Mouse (Mus musculus): Measurements from ENCODE around the gene E330009J07Rik. TPM values are rescaled to one million over a fixed set of nuclear protein-coding genes. Genes with fewer than 3 reads are reported as not detected.

Gene E330009J07Rik
- polyA plus RNA-seq, 1 experiment: 3.8 TPM

GRCm38 (mm10) chr6:40431356-40431755, 4.6 kb downstream of the E330009J07Rik start:
- peaks cover 10% of the 10 kb centered on the region for H3K4me1 ChIP-seq (ENCODE audit: control insufficient read depth, insufficient read depth, low read length)
- no peak overlapping the region for H3K4me3 ChIP-seq (ENCODE audit: insufficient read depth, low read length)
- H3K27ac ChIP-seq (ENCODE audit: insufficient read depth, low read depth, low read length): no peak overlapping the region
- no peak for TF ChIP-seq POLR2A (IDR thresholded peaks at IDR 0.05; ENCODE audit: borderline replicate concordance, low read depth, low read length)

DNA sequence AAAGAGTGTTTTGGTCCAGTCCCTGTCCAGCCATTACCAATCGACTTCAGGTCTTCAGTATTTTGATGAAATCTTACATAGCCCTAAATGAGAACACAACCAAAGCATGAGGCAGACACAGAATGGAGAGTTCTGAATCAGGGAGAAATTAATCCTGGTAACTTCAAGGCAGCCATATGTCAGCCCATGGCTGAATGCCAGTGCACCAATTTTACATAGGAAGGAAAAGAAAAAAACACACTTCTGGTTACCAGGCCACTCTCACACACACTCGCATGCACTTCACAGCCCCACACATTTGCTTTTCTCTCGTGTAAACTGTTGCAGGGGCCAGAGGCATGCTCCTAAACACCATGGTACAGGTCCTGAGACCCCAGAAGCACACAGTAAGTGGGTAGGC, 5.1 kb downstream of the E330009J07Rik start:
- Histone ChIP-seq H3K4me1 (ENCODE audit: control insufficient read depth, insufficient read depth, low read length) (peaks cover 10% of the 10 kb centered on the region), H3K27ac (ENCODE audit: insufficient read depth, low read depth, low read length) (no peak overlapping the region), H3K4me3 (ENCODE audit: insufficient read depth, low read length) (no peak overlapping the region)
- TF ChIP-seq CTCF (IDR thresholded peaks at IDR 0.05; ENCODE audit: low read depth, low read length) (no peak), POLR2A (IDR thresholded peaks at IDR 0.05; ENCODE audit: borderline replicate concordance, low read depth, low read length) (no peak)

DNA sequence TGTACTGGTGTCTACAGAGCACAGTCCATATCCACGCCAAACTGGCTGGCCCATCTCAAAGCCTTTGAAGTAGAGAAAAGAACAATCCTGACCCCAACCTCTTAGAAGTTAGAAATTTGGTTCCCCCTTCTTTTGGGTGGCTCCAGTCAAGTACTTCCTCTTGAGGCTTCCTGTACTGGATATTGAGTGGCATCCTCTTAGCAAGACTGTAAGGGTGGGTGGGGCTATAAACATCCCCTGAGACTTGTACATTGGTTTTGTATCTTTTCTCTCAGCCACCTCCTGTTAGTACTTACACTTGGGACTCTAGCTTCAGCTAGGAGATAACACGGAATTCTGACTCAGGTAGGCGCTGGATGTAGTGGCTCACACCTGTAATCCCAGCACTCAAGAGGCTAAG, 5.7 kb downstream of the E330009J07Rik start:
- no peak overlapping the region for H3K4me3 ChIP-seq (ENCODE audit: insufficient read depth, low read length)
- no peak overlapping the region for H3K27ac ChIP-seq (ENCODE audit: insufficient read depth, low read depth, low read length)
- H3K4me1 ChIP-seq (ENCODE audit: control insufficient read depth, insufficient read depth, low read length): peaks cover 10% of the 10 kb centered on the region
- TF ChIP-seq POLR2A (IDR thresholded peaks at IDR 0.05; ENCODE audit: borderline replicate concordance, low read depth, low read length) (no peak), CTCF (IDR thresholded peaks at IDR 0.05; ENCODE audit: low read depth, low read length) (no peak)

DNA sequence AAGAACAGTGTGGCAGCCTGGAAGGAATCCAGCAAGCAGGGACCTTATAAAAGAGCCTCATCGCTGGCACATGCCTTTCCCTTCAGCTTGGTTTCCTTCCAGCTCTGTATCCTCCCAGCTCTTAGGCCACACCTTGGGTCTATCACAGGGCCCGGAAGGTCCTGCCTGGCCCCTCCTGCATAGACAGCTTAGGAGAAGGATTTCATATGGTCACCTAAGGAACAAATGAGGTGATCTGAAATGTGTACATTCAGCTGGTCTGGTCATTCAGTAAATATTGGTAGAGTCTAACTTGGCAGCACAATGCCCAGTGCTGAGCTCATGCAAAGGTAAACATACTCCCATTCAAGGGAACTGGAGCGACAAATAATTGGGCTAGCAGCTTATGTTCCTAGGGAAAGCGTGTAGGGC, 6.4 kb downstream of the E330009J07Rik start:
- Histone ChIP-seq H3K27ac (ENCODE audit: insufficient read depth, low read depth, low read length) (no peak overlapping the region), H3K4me3 (ENCODE audit: insufficient read depth, low read length) (no peak overlapping the region), H3K4me1 (ENCODE audit: control insufficient read depth, insufficient read depth, low read length) (peaks cover 8% of the 10 kb centered on the region)
- TF ChIP-seq CTCF (IDR thresholded peaks at IDR 0.05; ENCODE audit: low read depth, low read length) (no peak), POLR2A (IDR thresholded peaks at IDR 0.05; ENCODE audit: borderline replicate concordance, low read depth, low read length) (no peak)

- Histone ChIP-seq H3K4me1 (ENCODE audit: control insufficient read depth, insufficient read depth, low read length) (peaks cover 8% of the 10 kb centered on the region), H3K4me3 (ENCODE audit: insufficient read depth, low read length) (no peak overlapping the region), H3K27ac (ENCODE audit: insufficient read depth, low read depth, low read length) (no peak overlapping the region)
- TF ChIP-seq CTCF (IDR thresholded peaks at IDR 0.05; ENCODE audit: low read depth, low read length) (no peak), POLR2A (IDR thresholded peaks at IDR 0.05; ENCODE audit: borderline replicate concordance, low read depth, low read length) (no peak)
These were observed 7.2 kb downstream of the E330009J07Rik start for GRCm38 (mm10) chr6:40428696-40429095.

GRCm38 (mm10) chr6:40427441-40427840, 8.5 kb downstream of the E330009J07Rik start:
- no peak overlapping the region for H3K4me3 ChIP-seq (ENCODE audit: insufficient read depth, low read length)
- H3K4me1 ChIP-seq (ENCODE audit: control insufficient read depth, insufficient read depth, low read length): peaks cover 6% of the 10 kb centered on the region

DNA sequence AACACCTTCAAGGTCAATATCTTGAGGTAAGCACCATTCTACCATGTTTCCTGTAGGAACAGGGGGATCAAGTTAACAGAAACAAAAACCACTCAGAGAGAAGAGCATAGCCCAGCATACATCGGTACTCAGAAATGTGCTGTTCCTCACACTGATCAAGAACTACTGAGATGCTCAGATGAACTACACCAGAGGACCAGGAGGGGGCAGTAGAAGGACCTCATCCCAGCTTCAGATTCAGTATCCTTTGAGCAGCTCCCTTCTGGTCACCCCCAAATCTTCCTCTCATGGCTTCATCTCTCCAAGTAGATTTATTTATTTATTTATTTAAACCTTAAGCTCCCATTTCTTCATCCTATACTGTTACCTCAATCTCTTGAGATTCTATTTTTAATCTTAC, 12.2 kb downstream of the E330009J07Rik start:
- H3K4me1 ChIP-seq (ENCODE audit: control insufficient read depth, insufficient read depth, low read length): peaks cover 3% of the 10 kb centered on the region; the same call in 1 of the 2 replicates
- no peak overlapping the region for H3K27ac ChIP-seq (ENCODE audit: insufficient read depth, low read depth, low read length)
- TF ChIP-seq POLR2A (IDR thresholded peaks at IDR 0.05; ENCODE audit: borderline replicate concordance, low read depth, low read length): no peak
- TF ChIP-seq CTCF (IDR thresholded peaks at IDR 0.05; ENCODE audit: low read depth, low read length): no peak
- no peak overlapping the region for H3K4me3 ChIP-seq (ENCODE audit: insufficient read depth, low read length)

More at GRCm38 (mm10) chr6:40427441-40427840, 8.5 kb downstream of the E330009J07Rik start:
- TF ChIP-seq CTCF (IDR thresholded peaks at IDR 0.05; ENCODE audit: low read depth, low read length) (no peak), POLR2A (IDR thresholded peaks at IDR 0.05; ENCODE audit: borderline replicate concordance, low read depth, low read length) (no peak)
- H3K27ac ChIP-seq (ENCODE audit: insufficient read depth, low read depth, low read length): no peak overlapping the region

DNA sequence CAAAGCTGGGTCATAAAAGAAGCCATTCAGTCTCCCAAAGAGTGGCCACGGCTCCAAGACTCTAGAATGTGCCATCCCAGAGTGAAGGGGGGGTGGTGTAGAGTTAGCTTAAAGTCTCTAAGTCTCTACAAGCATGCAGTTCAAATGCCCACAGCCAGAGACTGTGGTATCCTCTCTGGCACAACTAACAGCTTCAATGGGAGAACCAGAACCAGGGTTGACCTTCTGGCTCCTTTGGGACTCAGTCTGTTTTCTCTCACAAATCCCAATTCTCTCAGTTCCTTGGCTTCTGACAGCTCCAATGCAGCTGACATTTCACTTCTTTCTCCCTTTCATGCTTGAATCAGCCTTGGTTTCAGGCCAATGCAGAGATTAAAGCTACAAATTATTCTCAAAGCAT, 12.9 kb downstream of the E330009J07Rik start:
- Histone ChIP-seq H3K4me3 (ENCODE audit: insufficient read depth, low read length) (no peak overlapping the region), H3K4me1 (ENCODE audit: control insufficient read depth, insufficient read depth, low read length) (peaks cover 3% of the 10 kb centered on the region; the same call in 1 of the 2 replicates), H3K27ac (ENCODE audit: insufficient read depth, low read depth, low read length) (no peak overlapping the region)
- TF ChIP-seq CTCF (IDR thresholded peaks at IDR 0.05; ENCODE audit: low read depth, low read length) (no peak), POLR2A (IDR thresholded peaks at IDR 0.05; ENCODE audit: borderline replicate concordance, low read depth, low read length) (no peak)

DNA sequence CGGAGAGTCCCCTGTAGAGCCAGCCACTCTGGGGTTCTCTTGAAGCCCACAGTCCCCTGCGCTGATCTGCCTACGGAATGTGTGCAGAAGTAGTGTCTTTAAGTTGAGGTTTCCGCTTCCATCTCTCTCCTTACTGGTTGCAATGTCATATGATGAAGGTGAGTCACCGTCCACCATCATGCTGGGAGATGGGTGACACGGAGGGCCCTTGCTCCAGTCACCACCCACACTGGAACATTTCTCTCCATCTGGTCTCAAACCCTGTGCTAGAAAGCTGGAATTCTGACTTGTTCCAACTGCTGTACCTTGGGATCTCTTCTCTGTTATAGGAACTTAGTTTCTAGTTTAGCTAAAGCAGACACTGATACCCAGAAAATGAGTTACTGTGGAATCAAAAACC, 14.8 kb downstream of the E330009J07Rik start:
- H3K4me1 ChIP-seq (ENCODE audit: control insufficient read depth, insufficient read depth, low read length): peaks cover 3% of the 10 kb centered on the region; the same call in 1 of the 2 replicates
- no peak overlapping the region for H3K4me3 ChIP-seq (ENCODE audit: insufficient read depth, low read length)
- H3K27ac ChIP-seq (ENCODE audit: insufficient read depth, low read depth, low read length): no peak overlapping the region
- TF ChIP-seq CTCF (IDR thresholded peaks at IDR 0.05; ENCODE audit: low read depth, low read length) (no peak), POLR2A (IDR thresholded peaks at IDR 0.05; ENCODE audit: borderline replicate concordance, low read depth, low read length) (no peak)

DNA sequence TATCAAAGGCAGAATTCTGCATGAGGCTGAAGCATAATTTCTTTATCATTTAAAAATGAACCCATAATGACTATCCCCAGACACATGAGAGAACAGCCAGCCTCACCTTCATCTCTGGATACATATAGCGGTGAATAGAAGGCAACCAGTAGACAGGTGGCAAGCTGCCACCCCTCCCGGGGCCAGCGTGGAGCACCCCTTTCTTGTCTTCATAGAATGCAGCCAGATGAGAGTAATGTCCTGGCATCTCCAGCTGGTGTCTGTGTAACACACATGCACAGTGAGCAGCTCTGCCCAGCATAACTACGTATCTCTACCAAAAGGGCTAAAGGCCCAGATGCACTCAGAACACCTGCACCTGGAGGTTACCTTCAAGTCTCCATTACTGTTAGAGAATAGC, 17.5 kb downstream of the E330009J07Rik start:
- Histone ChIP-seq H3K27ac (ENCODE audit: insufficient read depth, low read depth, low read length) (no peak overlapping the region), H3K4me3 (ENCODE audit: insufficient read depth, low read length) (no peak overlapping the region), H3K4me1 (ENCODE audit: control insufficient read depth, insufficient read depth, low read length) (peaks cover 5% of the 10 kb centered on the region; the same call in 1 of the 2 replicates)
- no peak for TF ChIP-seq CTCF (IDR thresholded peaks at IDR 0.05; ENCODE audit: low read depth, low read length)
- no peak for TF ChIP-seq POLR2A (IDR thresholded peaks at IDR 0.05; ENCODE audit: borderline replicate concordance, low read depth, low read length)

GRCm38 (mm10) chr6:40415799-40416198, 20.1 kb downstream of the E330009J07Rik start:
- TF ChIP-seq CTCF (IDR thresholded peaks at IDR 0.05; ENCODE audit: low read depth, low read length) (no peak), POLR2A (IDR thresholded peaks at IDR 0.05; ENCODE audit: borderline replicate concordance, low read depth, low read length) (no peak)
- Histone ChIP-seq H3K4me3 (ENCODE audit: insufficient read depth, low read length) (no peak overlapping the region), H3K27ac (ENCODE audit: insufficient read depth, low read depth, low read length) (no peak overlapping the region), H3K4me1 (ENCODE audit: control insufficient read depth, insufficient read depth, low read length) (peaks cover 15% of the 10 kb centered on the region)
